Mouse (Mus musculus): ENCODE results near the gene B3galt4.

DNA sequence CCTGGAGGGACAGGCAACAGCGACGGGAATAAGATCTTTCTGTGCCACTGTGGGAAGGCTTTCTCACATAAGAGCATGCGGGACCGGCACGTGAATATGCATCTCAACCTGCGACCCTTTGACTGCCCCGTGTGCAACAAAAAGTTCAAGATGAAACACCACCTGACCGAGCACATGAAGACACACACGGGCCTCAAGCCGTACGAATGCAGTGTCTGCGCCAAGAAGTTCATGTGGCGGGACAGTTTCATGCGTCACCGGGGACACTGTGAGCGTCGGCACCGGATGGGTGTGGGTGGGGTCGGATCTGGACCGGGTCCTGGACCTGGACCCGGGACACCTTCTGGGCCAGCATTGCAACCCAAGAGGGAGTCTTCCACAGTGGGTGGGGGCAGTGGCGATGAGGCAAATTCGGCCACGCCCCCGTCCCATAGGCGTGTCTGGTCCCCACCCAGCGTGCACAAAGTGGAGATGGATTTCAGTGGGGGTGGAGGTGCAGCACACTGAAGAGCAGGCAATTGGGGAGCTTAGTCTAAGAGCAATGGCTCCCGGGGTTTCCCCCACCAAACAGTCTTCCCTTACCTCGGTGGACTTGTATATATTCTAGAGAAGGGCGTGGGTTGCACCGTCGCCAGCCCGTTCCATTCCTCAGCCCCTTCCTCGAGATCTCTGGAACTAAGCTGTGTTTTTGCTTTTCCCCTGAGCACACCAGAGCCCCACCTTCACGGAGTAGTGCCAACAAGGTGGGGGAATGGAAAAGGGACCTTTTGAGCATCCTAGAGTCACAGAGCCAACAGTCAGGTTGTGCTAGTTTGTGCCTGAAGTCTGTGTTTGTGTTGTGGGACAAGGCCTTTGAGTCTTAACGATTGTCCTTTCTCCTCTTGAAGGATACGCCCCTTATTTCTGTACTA is 32.7 kb downstream of the B3galt4 start:
- no peak for TF ChIP-seq CTCF (IDR thresholded peaks at IDR 0.05; ENCODE audit: low read depth)
- no peak for TF ChIP-seq EP300 (optimal IDR thresholded peaks at IDR 0.05)

Measured in stomach, postnatal 0 days (tissue).